Mouse (Mus musculus): ENCODE measurements at regions not wholly inside any gene's neighbourhood (a gene's known extent, or its start where the extent isn't known, plus 50 kb on each side); places are given as distances from the start of the nearest gene placed in this dataset.

- no peak for TF ChIP-seq CTCF (IDR thresholded peaks at IDR 0.05; ENCODE audit: low read depth)
- TF ChIP-seq EP300 (IDR thresholded peaks at IDR 0.05; ENCODE audit: low read depth): no peak
- ATAC-seq (no peak), DNase-seq (no peak)
- Histone ChIP-seq H3K4me2 (ENCODE audit: low read depth, low read length) (no peak overlapping the region), H3K9ac (replicated peaks) (no peak overlapping the region), H3K27me3 (ENCODE audit: insufficient read depth, low read length) (no peaks in the 10 kb centered on the region), H3K27ac (ENCODE audit: low read depth) (no peak overlapping the region), H3K4me1 (ENCODE audit: insufficient read depth) (no peaks in the 10 kb centered on the region), H3K9me3 (ENCODE audit: low read length) (no peaks in the 10 kb centered on the region), H3K36me3 (replicated peaks; ENCODE audit: insufficient read depth, low read length) (no peaks in the 10 kb centered on the region), H3K4me3 (ENCODE audit: low read depth, low read length) (no peak overlapping the region)
- WGBS (ENCODE audit: insufficient replicate concordance): 53% methylated on average over 1 of the region's 1 CpGs
Measured at GRCm38 (mm10) chr12:95329666-95330065, 362.4 kb upstream of the Flrt2 start.

DNA sequence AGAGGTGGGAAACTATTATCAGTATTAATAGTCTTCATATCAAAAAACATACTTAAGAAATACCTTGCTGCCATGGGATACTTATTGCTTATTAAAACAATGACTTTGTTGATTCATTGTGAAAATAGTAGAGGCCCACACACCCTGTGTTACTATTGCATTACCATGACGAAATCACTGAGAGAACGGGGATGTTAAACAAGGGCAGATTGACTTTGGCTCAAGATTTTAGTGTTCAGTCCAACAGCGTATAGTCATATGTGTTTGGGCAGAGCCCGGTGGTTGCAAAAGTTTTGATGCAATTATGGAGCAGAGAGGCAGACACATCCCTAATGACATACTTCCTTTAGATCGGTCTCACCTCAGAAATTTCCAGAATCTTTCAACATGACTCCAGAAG is 344.2 kb upstream of the Flrt2 start:
- DNase-seq (no peak), ATAC-seq (peak; percentile 41; the same call in 1 of the 2 replicates)
- H3K9ac ChIP-seq (replicated peaks): no peak overlapping the region
- no peaks in the 10 kb centered on the region for H3K4me1 ChIP-seq (ENCODE audit: insufficient read depth)
- H3K27ac ChIP-seq (ENCODE audit: low read depth): no peak overlapping the region
- H3K27me3 ChIP-seq (ENCODE audit: insufficient read depth, low read length): no peaks in the 10 kb centered on the region
- 74% methylated on average over 5 of the region's 5 CpGs for WGBS (ENCODE audit: insufficient replicate concordance)
- no peaks in the 10 kb centered on the region for H3K9me3 ChIP-seq (ENCODE audit: low read length)
- H3K36me3 ChIP-seq (replicated peaks; ENCODE audit: insufficient read depth, low read length): no peaks in the 10 kb centered on the region
- H3K4me3 ChIP-seq (ENCODE audit: low read depth, low read length): no peak overlapping the region
- no peak overlapping the region for H3K4me2 ChIP-seq (ENCODE audit: low read depth, low read length)
- TF ChIP-seq CTCF (IDR thresholded peaks at IDR 0.05; ENCODE audit: low read depth) (no peak), EP300 (IDR thresholded peaks at IDR 0.05; ENCODE audit: low read depth) (no peak)

GRCm38 (mm10) chr12:95355151-95355550 is 336.9 kb upstream of the Flrt2 start:
- 50% methylated on average over 6 of the region's 6 CpGs for WGBS (ENCODE audit: insufficient replicate concordance)
- Histone ChIP-seq H3K4me2 (ENCODE audit: low read depth, low read length) (no peak overlapping the region), H3K27ac (ENCODE audit: low read depth) (no peak overlapping the region), H3K9me3 (ENCODE audit: low read length) (no peaks in the 10 kb centered on the region), H3K36me3 (replicated peaks; ENCODE audit: insufficient read depth, low read length) (no peaks in the 10 kb centered on the region), H3K4me1 (ENCODE audit: insufficient read depth) (no peaks in the 10 kb centered on the region), H3K9ac (replicated peaks) (no peak overlapping the region), H3K4me3 (ENCODE audit: low read depth, low read length) (no peak overlapping the region), H3K27me3 (ENCODE audit: insufficient read depth, low read length) (no peaks in the 10 kb centered on the region)
- ATAC-seq (no peak), DNase-seq (no peak)
- TF ChIP-seq CTCF (IDR thresholded peaks at IDR 0.05; ENCODE audit: low read depth) (no peak), EP300 (IDR thresholded peaks at IDR 0.05; ENCODE audit: low read depth) (no peak)

- DNase-seq: no peak
- no peak for TF ChIP-seq CTCF (IDR thresholded peaks at IDR 0.05; ENCODE audit: low read depth)
- no peak for TF ChIP-seq EP300 (IDR thresholded peaks at IDR 0.05; ENCODE audit: low read depth)
- Histone ChIP-seq H3K36me3 (replicated peaks; ENCODE audit: insufficient read depth, low read length) (no peaks in the 10 kb centered on the region), H3K4me3 (ENCODE audit: low read depth, low read length) (no peak overlapping the region), H3K9ac (replicated peaks) (no peak overlapping the region), H3K9me3 (ENCODE audit: low read length) (no peaks in the 10 kb centered on the region), H3K4me1 (ENCODE audit: insufficient read depth) (no peaks in the 10 kb centered on the region), H3K27me3 (ENCODE audit: insufficient read depth, low read length) (no peaks in the 10 kb centered on the region), H3K4me2 (ENCODE audit: low read depth, low read length) (no peak overlapping the region), H3K27ac (ENCODE audit: low read depth) (no peak overlapping the region)
- ATAC-seq: no peak
- 36% methylated on average over 3 of the region's 3 CpGs for WGBS (ENCODE audit: insufficient replicate concordance)
Measured at GRCm38 (mm10) chr12:95384248-95384964, 307.6 kb upstream of the Flrt2 start.

DNA sequence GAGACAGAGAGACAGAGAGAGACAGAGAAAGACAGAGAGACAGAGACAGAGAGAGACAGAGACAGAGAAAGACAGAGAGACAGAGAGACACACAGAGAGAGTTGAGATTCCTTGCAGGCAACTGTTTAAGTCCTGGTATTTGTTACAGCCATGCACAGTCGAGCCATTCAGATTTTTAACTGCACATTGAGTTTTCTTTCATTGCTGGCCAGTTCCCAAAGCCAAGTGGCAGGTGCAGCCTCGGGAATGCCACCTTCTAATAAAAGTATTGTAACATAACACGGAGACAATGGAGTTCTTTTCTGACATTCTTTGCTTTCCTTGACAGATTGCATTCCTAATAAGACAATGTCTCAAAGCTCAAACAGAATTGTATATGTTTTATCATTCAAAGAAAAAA is 306.3 kb upstream of the Flrt2 start:
- Histone ChIP-seq H3K4me3 (ENCODE audit: low read depth, low read length) (no peak overlapping the region), H3K27me3 (ENCODE audit: insufficient read depth, low read length) (no peaks in the 10 kb centered on the region), H3K9me3 (ENCODE audit: low read length) (no peaks in the 10 kb centered on the region), H3K4me2 (ENCODE audit: low read depth, low read length) (no peak overlapping the region), H3K36me3 (replicated peaks; ENCODE audit: insufficient read depth, low read length) (no peaks in the 10 kb centered on the region), H3K27ac (ENCODE audit: low read depth) (no peak overlapping the region), H3K9ac (replicated peaks) (no peak overlapping the region), H3K4me1 (ENCODE audit: insufficient read depth) (no peaks in the 10 kb centered on the region)
- DNase-seq (no peak), ATAC-seq (no peak)
- TF ChIP-seq EP300 (IDR thresholded peaks at IDR 0.05; ENCODE audit: low read depth) (no peak), CTCF (IDR thresholded peaks at IDR 0.05; ENCODE audit: low read depth) (no peak)
- 69% methylated on average over 3 of the region's 3 CpGs for WGBS (ENCODE audit: insufficient replicate concordance)

DNA sequence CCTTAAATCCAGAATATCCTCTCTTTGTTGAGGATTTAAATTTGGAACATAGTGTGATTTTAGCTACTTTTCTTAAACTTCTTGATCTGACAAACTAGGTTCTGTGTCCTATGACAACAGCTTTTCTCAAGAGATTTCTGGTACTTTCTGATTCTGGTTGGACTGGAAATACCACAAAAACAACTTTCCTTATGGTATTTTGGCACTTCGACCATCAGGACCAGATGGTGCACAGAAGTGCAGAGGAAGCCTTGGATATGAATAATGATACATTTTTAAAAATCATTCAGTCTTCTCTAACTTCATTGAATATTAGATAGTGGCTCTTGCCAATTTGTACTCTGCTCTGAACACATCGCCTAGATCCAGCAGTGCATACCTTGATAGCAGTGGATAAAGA is 303.8 kb upstream of the Flrt2 start:
- Histone ChIP-seq H3K36me3 (replicated peaks; ENCODE audit: insufficient read depth, low read length) (no peaks in the 10 kb centered on the region), H3K9ac (replicated peaks) (no peak overlapping the region), H3K27me3 (ENCODE audit: insufficient read depth, low read length) (no peaks in the 10 kb centered on the region), H3K4me2 (ENCODE audit: low read depth, low read length) (no peak overlapping the region), H3K9me3 (ENCODE audit: low read length) (no peaks in the 10 kb centered on the region), H3K4me3 (ENCODE audit: low read depth, low read length) (no peak overlapping the region), H3K4me1 (ENCODE audit: insufficient read depth) (no peaks in the 10 kb centered on the region), H3K27ac (ENCODE audit: low read depth) (no peak overlapping the region)
- ATAC-seq (no peak), DNase-seq (no peak)
- TF ChIP-seq EP300 (IDR thresholded peaks at IDR 0.05; ENCODE audit: low read depth) (no peak), CTCF (IDR thresholded peaks at IDR 0.05; ENCODE audit: low read depth) (no peak)
- 84% methylated on average over 2 of the region's 2 CpGs for WGBS (ENCODE audit: insufficient replicate concordance)

All from liver, postnatal 0 days (tissue).